Mouse (Mus musculus) MEL (cell line): ENCODE measurements around the gene Tmem231. TPM values are rescaled to one million over a fixed set of nuclear protein-coding genes. Genes with fewer than 3 reads are reported as not detected.
A peak's percentile ranks its signal among the peaks of the same experiment; 100 is the strongest.

Experiments
- DNase-seq: peaks from one replicate; pipeline ENCODE4 v3.0.0; 2011; ENCODE audit warnings: low read depth, low spot score
- H3K27ac ChIP-seq: 2 replicates; pipeline ENCODE4 v1.5.1; 2012; ENCODE audit warnings: low read depth, mild to moderate bottlenecking, control low read depth, low read length, moderate library complexity; ENCODE audit not compliant: control insufficient read depth
- H3K27me3 ChIP-seq, 2 experiments: fragments of 150-350 bp in 1 of 2; sonication (generic) in 1 of 2; 2 replicates each; pipeline ENCODE4 v1.6.1; 2012; ENCODE audit warnings: low read length in 2 of 2, mild to moderate bottlenecking in 2 of 2, improper control_type of control experiment in 1 of 2, moderate library complexity in 1 of 2; ENCODE audit not compliant: insufficient read depth in 2 of 2, control insufficient read depth in 1 of 2
- H3K36me3 ChIP-seq, 2 experiments: 2 replicates each; pipeline ENCODE4 v1.6.1; 2012 to 2014; ENCODE audit warnings: low read length in 2 of 2, improper control_type of control experiment in 1 of 2, inconsistent platforms in 1 of 2, mild to moderate bottlenecking in 1 of 2; ENCODE audit not compliant: insufficient read depth in 2 of 2, control insufficient read depth in 1 of 2
- H3K4me1 ChIP-seq, 2 experiments: fragments of 150-350 bp in 1 of 2; sonication (generic) in 1 of 2; 2 replicates each; pipeline ENCODE4 v1.6.1; 2012; ENCODE audit warnings: low read length in 2 of 2, improper control_type of control experiment in 1 of 2, mild to moderate bottlenecking in 1 of 2; ENCODE audit not compliant: insufficient read depth in 2 of 2, control insufficient read depth in 1 of 2
- H3K4me3 ChIP-seq, 2 experiments: fragments of 150-350 bp in 1 of 2; sonication (generic) in 1 of 2; 2 replicates each; pipeline ENCODE4 v1.5.1; 2012; ENCODE audit warnings: low read depth in 2 of 2, low read length in 2 of 2, mild to moderate bottlenecking in 2 of 2, moderate library complexity in 2 of 2, control low read depth in 1 of 2, improper control_type of control experiment in 1 of 2; ENCODE audit not compliant: control insufficient read depth in 1 of 2, insufficient read depth in 1 of 2
- H3K79me2 ChIP-seq: 2 replicates; pipeline ENCODE4 v1.6.1; 2012; ENCODE audit warnings: mild to moderate bottlenecking, low read length, moderate library complexity; ENCODE audit not compliant: control insufficient read depth, poor library complexity, insufficient read depth
- H3K9ac ChIP-seq: 2 replicates; pipeline ENCODE4 v1.6.1; 2012; ENCODE audit warnings: low read depth, mild to moderate bottlenecking, control low read depth, low read length, moderate library complexity; ENCODE audit not compliant: control insufficient read depth, poor library complexity, severe bottlenecking
- H3K9me3 ChIP-seq: fragments of 150-350 bp; sonication (generic); replicated peaks from 2 replicates; pipeline ENCODE4 v1.6.1; 2012; ENCODE audit warnings: mild to moderate bottlenecking, low read length, improper control_type of control experiment, moderate library complexity; ENCODE audit not compliant: insufficient read depth
- BHLHE40 ChIP-seq: IDR thresholded peaks from 2 replicates; pipeline ENCODE4 v1.6.1; 2012; ENCODE audit warnings: low read depth, mild to moderate bottlenecking, inconsistent platforms, low read length, improper control_type of control experiment, borderline replicate concordance
- CHD2 ChIP-seq: IDR thresholded peaks from 2 replicates; pipeline ENCODE4 v1.6.1; 2011; ENCODE audit warnings: low read length, improper control_type of control experiment
- CTCF ChIP-seq, 3 experiments: IDR thresholded peaks in 2 of 3; conservative IDR thresholded peaks in 1 of 3; 2 replicates each; pipeline ENCODE4 v1.5.1; 2011 to 2012; ENCODE audit warnings: low read length in 3 of 3, low read depth in 2 of 3, mild to moderate bottlenecking in 2 of 3, improper control_type of control experiment in 1 of 3, inconsistent platforms in 1 of 3, mixed read lengths in 1 of 3, moderate library complexity in 1 of 3; ENCODE audit not compliant: control insufficient read depth in 1 of 3, insufficient read depth in 1 of 3, poor library complexity in 1 of 3, severe bottlenecking in 1 of 3
- E2F4 ChIP-seq: IDR thresholded peaks from 2 replicates; pipeline ENCODE4 v1.6.1; 2011; ENCODE audit warnings: low read depth, low read length, improper control_type of control experiment, borderline replicate concordance
- ELF1 ChIP-seq: IDR thresholded peaks from 2 replicates; pipeline ENCODE4 v1.6.1; 2014; ENCODE audit warnings: low read depth, mild to moderate bottlenecking, inconsistent platforms, low read length, improper control_type of control experiment, moderate library complexity
- EP300 ChIP-seq, 2 experiments: IDR thresholded peaks; 2 replicates each; pipeline ENCODE4 v1.6.1; 2011; ENCODE audit warnings: improper control_type of control experiment in 2 of 2, low read length in 2 of 2, low read depth in 1 of 2, mild to moderate bottlenecking in 1 of 2
- GABPA ChIP-seq: IDR thresholded peaks from 2 replicates; pipeline ENCODE4 v1.6.1; 2012; ENCODE audit warnings: low read depth, mild to moderate bottlenecking, inconsistent platforms, low read length, improper control_type of control experiment, moderate library complexity
- GATA1 ChIP-seq: IDR thresholded peaks from 2 replicates; pipeline ENCODE4 v1.6.1; 2011; ENCODE audit warnings: low read depth, low read length, improper control_type of control experiment
- HCFC1 ChIP-seq: IDR thresholded peaks from 2 replicates; pipeline ENCODE4 v1.6.1; 2012; ENCODE audit warnings: low read depth, mild to moderate bottlenecking, inconsistent platforms, low read length, improper control_type of control experiment, moderate library complexity
- KAT2A ChIP-seq: conservative IDR thresholded peaks from 2 replicates; pipeline ENCODE4 v1.6.1; 2012; ENCODE audit warnings: low read depth, low read length, improper control_type of control experiment, inconsistent platforms
- MAX ChIP-seq: IDR thresholded peaks from 2 replicates; pipeline ENCODE4 v1.6.1; 2011; ENCODE audit warnings: low read length, improper control_type of control experiment
- MEF2A ChIP-seq: IDR thresholded peaks from 2 replicates; pipeline ENCODE4 v1.6.1; 2014; ENCODE audit warnings: low read depth, mild to moderate bottlenecking, inconsistent platforms, low read length, improper control_type of control experiment; ENCODE audit not compliant: poor library complexity, insufficient replicate concordance, severe bottlenecking; ENCODE audit errors: extremely low read depth
- MYC ChIP-seq: IDR thresholded peaks from 2 replicates; pipeline ENCODE4 v1.6.1; 2011; ENCODE audit warnings: low read depth, mild to moderate bottlenecking, low read length, improper control_type of control experiment, moderate library complexity
- NELFE ChIP-seq: IDR thresholded peaks from 2 replicates; pipeline ENCODE4 v1.6.1; 2011; ENCODE audit warnings: low read depth, low read length, improper control_type of control experiment
- POLR2AphosphoS2 ChIP-seq: IDR thresholded peaks from 2 replicates; pipeline ENCODE4 v1.6.1; 2011; ENCODE audit warnings: low read length, improper control_type of control experiment
- POLR2AphosphoS5 ChIP-seq: IDR thresholded peaks from 2 replicates; pipeline ENCODE4 v1.6.1; 2012; ENCODE audit warnings: low read depth, borderline replicate concordance, mild to moderate bottlenecking, inconsistent platforms, low read length, moderate library complexity, mixed read lengths
- RAD21 ChIP-seq: IDR thresholded peaks from 2 replicates; pipeline ENCODE4 v1.6.1; 2011; ENCODE audit warnings: mild to moderate bottlenecking, low read depth, low read length, improper control_type of control experiment
- RCOR1 ChIP-seq: IDR thresholded peaks from 2 replicates; pipeline ENCODE4 v1.6.1; 2012; ENCODE audit warnings: low read depth, mild to moderate bottlenecking, inconsistent platforms, low read length, improper control_type of control experiment
- SIN3A ChIP-seq: IDR thresholded peaks from 2 replicates; pipeline ENCODE4 v1.6.1; 2012; ENCODE audit warnings: low read length, improper control_type of control experiment, inconsistent platforms
- TAL1 ChIP-seq: IDR thresholded peaks from 2 replicates; pipeline ENCODE4 v1.6.1; 2012; ENCODE audit warnings: mild to moderate bottlenecking, inconsistent platforms, low read length, moderate library complexity, mixed read lengths
- TBP ChIP-seq: IDR thresholded peaks from 2 replicates; pipeline ENCODE4 v1.8.0; 2011; ENCODE audit warnings: low read depth, low read length, improper control_type of control experiment
- USF1 ChIP-seq: IDR thresholded peaks from 2 replicates; pipeline ENCODE4 v1.6.1; 2014; ENCODE audit warnings: low read depth, mild to moderate bottlenecking, inconsistent platforms, low read length, improper control_type of control experiment, moderate library complexity
- USF2 ChIP-seq, 2 experiments: IDR thresholded peaks; 2 replicates each; pipeline ENCODE4 v1.6.1; 2011 to 2012; ENCODE audit warnings: improper control_type of control experiment in 2 of 2, low read length in 2 of 2, borderline replicate concordance in 1 of 2, inconsistent platforms in 1 of 2, low read depth in 1 of 2, mild to moderate bottlenecking in 1 of 2; ENCODE audit not compliant: insufficient read depth in 1 of 2
- ZC3H11A ChIP-seq: IDR thresholded peaks from 2 replicates; pipeline ENCODE4 v1.6.1; 2012; ENCODE audit warnings: low read depth, mild to moderate bottlenecking, inconsistent platforms, low read length, improper control_type of control experiment
- ZNF384 ChIP-seq: IDR thresholded peaks from 2 replicates; pipeline ENCODE4 v1.6.1; 2012; ENCODE audit warnings: low read depth, mild to moderate bottlenecking, inconsistent platforms, low read length, improper control_type of control experiment
- polyA plus RNA-seq, 2 experiments: library from polyadenylated mRNA; stranded (reverse) in 1 of 2; unstranded in 1 of 2; fragments of >175 nt in 1 of 2; fragments of >200 nt in 1 of 2; gene quantifications; 2 replicates each; pipeline versions ENCODE4 v1.2.1 to v1.2.4; 2012; ENCODE audit warnings: low replicate concordance in 2 of 2, low read depth in 1 of 2; ENCODE audit not compliant: insufficient read length in 2 of 2, insufficient read depth in 1 of 2, missing spikeins in 1 of 2
- total RNA-seq: library from RNA; depleted of rRNA; stranded (reverse); fragments of 300-350 nt; gene quantifications from 2 replicates; pipeline ENCODE4 v1.2.3, GENCODE M21; 2012

Tmem231 gene
- total and polyA plus RNA-seq, 3 experiments: 0.85 to 2.5 TPM; not detected in 1

DNA sequence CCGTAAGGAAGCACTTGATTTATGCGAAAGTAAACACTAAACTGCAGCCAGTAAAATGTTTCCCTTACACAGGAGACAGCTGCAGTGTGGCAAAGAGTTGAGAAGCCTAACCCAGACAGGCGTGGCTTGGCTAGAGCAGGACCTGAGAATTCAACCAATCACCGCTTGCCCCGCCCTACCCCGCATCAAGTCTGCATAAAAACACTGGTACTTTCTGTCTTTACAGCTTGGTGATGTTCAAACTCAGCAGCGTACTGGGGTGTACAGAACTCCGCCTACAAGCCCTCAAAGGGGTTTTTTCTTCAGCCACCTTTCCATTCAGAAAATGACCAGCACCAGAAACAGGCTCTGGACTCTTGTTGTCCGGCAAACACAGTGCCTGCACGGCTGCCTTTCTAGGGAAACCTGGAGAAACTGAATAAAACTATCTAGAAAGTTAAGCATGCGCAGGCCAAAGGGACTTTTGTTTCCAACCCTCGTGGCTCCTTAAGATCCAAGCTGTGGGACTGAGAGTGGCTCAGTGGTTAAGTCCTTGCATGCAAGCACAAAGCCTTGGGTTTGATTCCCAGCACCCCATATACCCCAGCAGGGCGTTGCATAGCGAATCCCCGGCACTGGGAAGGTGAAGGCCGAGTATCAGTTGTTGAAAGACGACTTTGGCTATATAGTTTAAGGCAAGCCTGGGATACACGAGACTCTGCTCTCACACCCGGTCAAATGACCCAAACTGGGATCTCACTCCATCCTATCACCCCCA is 923 bp downstream of the Tmem231 start (continued):
- TF ChIP-seq BHLHE40: no peak
- no peak for TF ChIP-seq POLR2AphosphoS5
- TF ChIP-seq RCOR1: no peak

DNA sequence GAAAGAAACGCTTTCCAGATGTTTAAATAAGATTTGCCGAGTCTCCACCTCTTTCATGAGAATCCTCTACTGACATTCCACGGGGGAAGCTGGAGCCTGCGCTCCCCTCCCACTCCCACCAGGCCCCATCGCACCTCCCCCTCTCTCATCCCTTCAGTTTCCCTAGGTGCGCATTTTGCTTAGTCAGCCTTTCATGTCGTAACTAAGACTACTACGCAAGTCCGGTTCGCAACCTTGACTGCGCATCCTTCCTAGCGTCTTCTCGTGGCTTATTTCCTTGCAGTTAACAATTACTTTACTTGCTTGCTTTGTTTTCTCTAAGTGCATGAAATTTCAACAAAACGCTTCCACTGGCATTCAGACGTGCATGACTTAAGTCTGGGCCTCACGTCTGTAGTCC is 2.0 kb downstream of the Tmem231 start:
- Histone ChIP-seq H3K79me2 (no peaks in the 10 kb centered on the region), H3K4me1 (peaks cover 5 to 20% of the 10 kb centered on the region in 2 experiments; a peak in 3 of 4 replicates), H3K27me3 (no peaks in the 10 kb centered on the region), H3K9me3 (no peaks in the 10 kb centered on the region), H3K36me3 (peaks cover 0 to 20% of the 10 kb centered on the region in 2 experiments; a peak in 2 of 4 replicates), H3K4me3 (no peak overlapping the region), H3K27ac (no peak overlapping the region), H3K9ac (no peak overlapping the region)
- TF ChIP-seq HCFC1 (no peak), POLR2AphosphoS5 (no peak), CHD2 (no peak), RAD21 (no peak), BHLHE40 (no peak), RCOR1 (no peak), MAX (no peak), MEF2A (no peak), USF2 (IDR thresholded peaks at IDR 0.05; ENCODE audit: borderline replicate concordance in 1 of 2, insufficient read depth in 1 of 2, low read depth in 1 of 2, low read length in 2 of 2) (no peak)
- no peak for DNase-seq

DNA sequence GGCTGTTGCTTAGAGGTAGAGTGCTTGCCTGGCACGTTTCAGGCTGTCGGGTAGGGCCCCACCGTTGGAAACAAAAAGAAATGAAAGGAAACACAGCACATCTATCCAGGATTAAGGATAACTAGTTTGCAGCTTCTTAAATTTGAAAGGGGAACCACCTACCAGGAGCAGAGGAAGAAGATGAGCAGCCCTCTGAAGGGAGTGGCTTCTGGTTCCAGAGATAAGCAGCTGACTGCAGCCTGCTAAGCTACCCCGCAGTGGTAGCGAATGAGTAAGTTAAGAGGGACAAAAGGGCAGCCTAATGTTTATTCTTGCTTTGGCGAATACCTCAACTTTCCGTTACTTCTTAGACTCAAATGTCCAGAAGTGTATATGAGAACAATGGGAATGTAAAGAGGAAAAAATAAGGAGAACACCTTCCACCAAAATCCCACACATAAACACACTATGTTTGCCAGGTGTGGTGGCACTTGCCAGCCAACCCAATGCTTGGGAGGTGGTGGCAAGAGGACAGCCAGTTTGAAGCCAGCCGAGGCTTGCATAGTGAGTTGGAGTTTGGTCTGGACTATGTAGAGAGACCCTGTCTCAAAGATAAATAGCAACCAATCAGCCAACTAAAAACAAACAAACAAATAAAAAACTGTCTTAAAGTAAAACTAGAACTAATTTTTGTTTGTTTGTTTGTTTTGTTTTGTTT is 3.9 kb downstream of the Tmem231 start:
- Histone ChIP-seq H3K27ac (peak overlapping the region; percentile 69), H3K4me3 (peak overlapping the region; percentile 2 to 26; a peak in 2 of 4 replicates)
- TF ChIP-seq ZC3H11A (no peak), POLR2AphosphoS2 (no peak), MAX (no peak), USF2 (IDR thresholded peaks at IDR 0.05; ENCODE audit: borderline replicate concordance in 1 of 2, insufficient read depth in 1 of 2, low read depth in 1 of 2, low read length in 2 of 2) (no peak), CTCF (IDR thresholded peaks at IDR 0.05 in 2 of 3, conservative IDR thresholded peaks at IDR 0.05 in 1 of 3; ENCODE audit: control insufficient read depth in 1 of 3, insufficient read depth in 1 of 3, low read depth in 2 of 3, low read length in 3 of 3, poor library complexity in 1 of 3, severe bottlenecking in 1 of 3) (no peak), E2F4 (no peak), TAL1 (peak; percentile 87), POLR2AphosphoS5 (no peak), GABPA (no peak), ZNF384 (no peak), MEF2A (no peak), EP300 (IDR thresholded peaks at IDR 0.05; ENCODE audit: low read depth in 1 of 2, low read length in 2 of 2) (peak; percentile 75 to 88), USF1 (no peak), HCFC1 (no peak), TBP (no peak), KAT2A (no peak), GATA1 (peak; percentile 89), NELFE (no peak), ELF1 (no peak), CHD2 (no peak), SIN3A (peak; percentile 88), MYC (no peak)

More for the DNA sequence above, 3.9 kb downstream of the Tmem231 start:
- Histone ChIP-seq H3K27me3 (no peaks in the 10 kb centered on the region), H3K4me1 (peaks cover 5 to 22% of the 10 kb centered on the region in 2 experiments; a peak in 3 of 4 replicates), H3K9ac (peak overlapping the region; percentile 47), H3K79me2 (no peaks in the 10 kb centered on the region), H3K9me3 (no peaks in the 10 kb centered on the region), H3K36me3 (peaks cover 0 to 19% of the 10 kb centered on the region in 2 experiments; a peak in 2 of 4 replicates)
- DNase-seq: peak; percentile 91
